Mouse (Mus musculus) left cerebral cortex, postnatal 4 days (tissue): ENCODE data around the gene Hmces. TPM values are rescaled to one million over a fixed set of nuclear protein-coding genes. Genes with fewer than 3 reads are reported as not detected.

Source experiments
- DNase-seq: peaks from one replicate; pipeline ENCODE4 v3.0.0-alpha.2; 2022
- intact Hi-C: fragments of 180-260 bp; cut with DNase I; formaldehyde crosslinking; loops from one replicate; pipeline ENCODE4 v1.15.1; 2025
- total RNA-seq, 2 experiments: library from RNA; stranded (reverse); gene quantifications; 2 replicates each; pipeline ENCODE4 v1.2.3; 2021

Hmces gene
- 10 to 100 TPM; 37.3 to 39.7 TPM for total RNA-seq

DNA sequence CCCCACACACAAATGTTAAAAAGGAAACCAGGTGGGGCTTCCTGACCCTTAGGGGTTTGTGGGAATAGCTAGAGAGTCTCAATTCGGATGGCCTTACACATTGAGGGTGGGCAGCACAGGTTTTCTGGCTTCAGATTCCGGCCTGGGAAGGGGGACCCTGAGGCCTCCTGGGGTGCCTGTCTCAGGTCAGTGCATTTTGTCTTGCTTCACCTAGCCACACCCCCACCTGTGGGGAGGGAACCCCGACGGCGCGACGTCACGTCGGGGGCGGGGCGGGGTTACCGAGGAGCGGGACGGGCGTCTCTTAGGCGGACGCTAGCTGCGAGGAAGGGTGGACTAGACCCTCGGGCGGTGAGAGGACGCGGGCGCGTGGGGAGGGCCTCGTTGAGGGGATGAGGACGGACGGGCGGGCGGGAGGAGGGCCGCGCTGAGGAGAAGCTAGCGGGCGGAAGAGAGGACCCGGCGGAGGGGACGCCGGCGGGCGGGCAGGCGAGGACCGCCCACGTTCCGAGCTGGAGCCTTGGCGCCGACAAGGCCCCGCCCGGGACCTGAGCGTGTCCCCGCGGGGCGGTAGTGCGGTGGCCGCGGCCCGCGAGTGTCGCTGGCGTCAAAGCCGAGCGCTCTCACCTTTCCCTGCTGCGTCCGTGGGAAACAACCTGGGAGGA lies at the start of gene Hmces:
TSS of gene Hmces (plus strand) at position 275 of the 665 bp plus-strand sequence.
- intact Hi-C loops: loop anchor here (5.0 kb wide), 2 partner anchors 69 to 84 kb away; partner anchors contain the start of gene H1fx
- DNase-seq: peak; percentile 64

DNA sequence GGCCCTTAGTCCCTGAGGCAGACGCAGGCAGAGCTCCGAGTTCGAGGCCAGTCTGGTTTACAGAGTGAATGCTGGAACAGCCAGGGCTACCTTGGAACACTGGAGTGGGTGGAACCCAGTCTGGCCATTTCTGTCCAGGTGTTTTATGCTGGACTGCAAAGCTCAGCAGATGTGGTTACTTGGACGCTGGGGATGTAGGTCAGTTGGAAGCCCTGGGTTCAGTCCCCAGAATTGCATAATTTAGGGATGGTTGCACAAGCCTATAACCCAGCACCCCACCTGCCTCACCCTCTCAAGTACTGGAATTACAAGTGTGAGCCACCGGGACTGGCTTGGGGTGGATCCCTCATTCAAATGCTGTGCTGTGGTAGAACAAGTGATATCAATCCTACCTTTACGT lies 47.5 kb upstream of the Hmces start:
- intact Hi-C loops: no loop called here
- no peak for DNase-seq

DNA sequence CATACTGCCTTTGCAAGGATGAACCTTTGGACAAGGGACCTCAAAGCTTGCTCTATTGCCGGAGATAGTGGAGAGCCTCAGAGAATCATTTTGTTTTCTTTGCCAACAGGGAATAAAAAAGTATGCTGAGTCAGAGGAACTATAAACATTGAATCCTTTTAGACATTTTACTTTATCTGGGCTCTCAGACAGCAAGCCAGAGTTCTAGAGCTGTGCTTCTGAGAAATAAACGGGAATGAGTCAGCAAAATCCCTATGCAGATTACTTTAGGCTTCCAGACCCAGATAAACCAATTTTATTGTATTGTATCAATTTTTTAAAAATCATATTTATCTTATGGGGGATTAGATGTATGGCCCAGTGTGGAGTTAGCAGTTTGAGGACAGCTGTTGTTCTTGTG lies 46.5 kb upstream of the Hmces start:
- DNase-seq: no peak
- intact Hi-C loops: no loop called here

DNA sequence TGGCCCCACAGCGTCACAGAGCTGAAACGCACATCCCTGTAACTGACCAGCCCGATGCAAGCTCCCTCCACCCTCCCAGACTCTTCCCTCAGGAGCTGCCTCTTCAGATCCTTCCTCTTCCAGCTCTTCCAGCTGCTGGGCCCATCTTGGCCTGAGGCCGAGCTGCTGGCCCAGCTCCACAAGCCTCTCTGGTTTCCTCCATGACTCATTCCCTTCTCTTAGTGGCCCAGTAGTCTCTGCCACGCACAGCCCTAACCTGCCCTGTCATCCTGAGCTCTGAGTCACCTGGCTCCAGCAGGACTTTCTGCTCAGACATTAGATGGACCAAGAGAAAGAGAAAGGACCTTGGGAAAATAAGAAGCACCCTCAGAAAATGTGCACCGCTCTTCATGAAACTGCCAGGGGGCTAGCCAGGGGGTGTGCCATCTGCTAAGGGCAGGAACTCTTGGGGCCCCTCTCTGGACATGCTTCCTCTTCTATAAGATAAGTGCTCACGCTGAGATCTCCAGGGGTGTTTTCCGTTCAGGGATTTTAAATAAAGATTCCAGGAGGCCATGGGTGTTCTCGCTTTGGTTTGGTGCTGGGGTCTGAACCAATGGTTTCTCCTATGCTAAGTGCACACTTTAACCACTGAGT lies 44.7 kb upstream of the Hmces start:
- peak; percentile 51 for DNase-seq
- intact Hi-C loops: no loop called here

DNA sequence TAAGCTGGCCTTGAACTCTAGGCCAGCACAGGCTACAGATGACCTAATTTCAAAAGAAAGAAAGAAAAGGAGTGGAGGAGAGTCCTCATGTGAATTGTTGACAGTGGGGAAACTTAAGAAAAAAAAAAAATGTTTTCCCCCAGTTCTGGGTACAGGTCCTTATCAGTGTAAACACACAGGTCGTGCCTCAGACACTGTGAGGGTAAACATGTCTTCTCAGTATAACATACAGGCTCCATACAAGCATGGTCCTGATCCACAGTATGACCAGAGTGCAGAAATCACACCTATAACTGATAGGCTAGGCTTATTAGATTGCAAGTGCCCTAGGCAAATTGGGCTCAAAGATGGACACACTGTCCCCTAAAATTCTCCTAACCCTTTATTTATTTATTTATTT lies 43.3 kb upstream of the Hmces start:
- DNase-seq: no peak
- intact Hi-C loops: no loop called here

DNA sequence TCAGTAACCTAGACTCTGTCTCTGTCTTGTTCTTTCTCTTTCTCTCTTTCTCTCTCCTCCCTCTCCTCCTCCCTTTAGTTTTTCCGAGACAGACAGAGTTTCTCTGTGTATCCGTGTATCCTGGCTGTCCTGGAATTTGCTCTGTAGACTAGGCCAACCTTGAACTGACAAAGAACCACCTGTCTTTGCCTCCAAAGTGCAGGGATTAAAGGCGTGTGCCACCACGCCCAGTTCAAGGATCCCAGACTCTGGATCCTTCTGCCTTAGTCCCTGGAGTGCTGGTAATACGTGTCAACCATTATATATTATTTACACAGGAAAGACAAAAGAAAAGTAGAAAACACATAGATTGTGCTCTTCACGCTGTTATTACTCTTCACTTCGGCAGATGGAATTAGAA lies 42.5 kb upstream of the Hmces start:
- intact Hi-C loops: no loop called here

DNA sequence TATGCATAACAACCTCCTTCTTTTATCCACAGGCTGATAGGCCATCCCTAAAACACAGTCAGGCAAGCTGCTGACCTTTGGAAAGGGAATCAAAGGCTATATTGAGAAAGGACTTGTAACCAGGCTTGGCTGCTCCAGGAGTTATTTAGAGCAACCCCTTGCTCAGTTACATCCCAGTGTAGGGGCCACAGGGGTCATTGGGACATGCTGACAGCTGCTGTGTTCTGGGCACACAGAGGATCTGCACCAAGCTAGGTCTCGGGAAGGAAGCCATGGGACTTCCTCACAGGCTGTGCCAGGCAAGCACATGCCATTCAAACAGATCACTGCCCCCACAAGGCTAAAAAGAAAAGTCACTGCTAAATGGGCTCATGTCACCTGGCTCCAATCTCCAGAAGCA lies 40.6 kb upstream of the Hmces start:
- intact Hi-C loops: no loop called here
- DNase-seq: no peak

More for the DNA sequence above, 42.5 kb upstream of the Hmces start:
- DNase-seq: no peak

DNA sequence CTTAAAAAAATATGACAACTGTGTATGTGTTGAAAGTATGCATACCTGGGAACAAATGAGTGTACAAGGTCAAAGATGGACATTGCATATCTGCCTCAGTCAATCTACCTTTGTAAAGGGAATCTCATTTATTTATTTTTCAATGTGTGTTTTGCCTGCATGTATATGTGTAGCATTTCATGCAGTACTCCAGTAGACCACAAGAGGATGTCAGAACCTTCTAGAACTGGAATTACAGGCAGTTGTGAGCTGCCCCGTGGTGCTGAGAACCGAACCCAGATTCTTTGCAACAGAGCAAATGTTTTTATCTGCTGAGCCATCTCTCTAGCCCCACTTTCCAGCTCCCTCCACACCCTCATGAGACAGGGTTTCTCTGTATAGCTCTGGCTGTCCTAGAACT lies 39.8 kb upstream of the Hmces start:
- DNase-seq: no peak
- intact Hi-C loops: no loop called here

DNA sequence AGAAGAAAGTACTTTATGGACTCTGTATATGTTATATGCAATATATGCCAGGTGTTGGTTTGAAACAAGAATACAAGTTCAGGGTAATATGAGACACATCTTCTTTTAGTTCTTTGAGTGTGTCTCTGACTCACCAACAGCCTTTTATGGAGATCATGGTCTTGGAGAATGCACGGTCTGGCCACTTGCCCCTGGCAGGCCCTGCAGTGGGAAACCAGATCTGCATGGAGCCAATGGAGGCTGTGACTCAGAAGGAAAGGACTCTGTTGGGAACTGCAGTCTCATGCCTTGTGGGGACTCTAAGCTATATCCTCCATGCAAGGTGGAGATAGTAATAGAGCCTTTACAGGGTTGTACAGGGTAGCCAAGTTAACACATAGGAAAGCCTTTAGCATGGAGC lies 38.7 kb upstream of the Hmces start:
- no peak for DNase-seq
- intact Hi-C loops: no loop called here

DNA sequence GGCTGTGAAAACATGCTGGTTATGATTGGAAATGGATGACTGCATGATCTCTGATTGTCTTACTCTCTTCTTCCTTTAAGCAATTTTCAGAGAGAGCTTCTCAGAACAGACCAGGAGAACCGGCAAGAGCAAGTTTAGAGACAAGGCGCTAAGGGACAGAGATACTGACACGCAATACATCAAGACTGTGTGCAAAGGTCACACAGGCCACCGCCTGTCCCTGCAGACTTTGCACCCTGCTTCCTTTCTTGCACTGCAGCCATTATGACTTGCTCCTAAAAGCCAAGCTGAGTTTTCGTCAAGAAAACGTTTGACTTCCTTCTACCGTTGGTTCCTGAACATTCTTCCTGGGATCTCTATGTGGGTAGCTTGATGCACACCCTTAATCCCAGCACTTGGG lies 38.2 kb upstream of the Hmces start:
- DNase-seq: no peak
- intact Hi-C loops: no loop called here

DNA sequence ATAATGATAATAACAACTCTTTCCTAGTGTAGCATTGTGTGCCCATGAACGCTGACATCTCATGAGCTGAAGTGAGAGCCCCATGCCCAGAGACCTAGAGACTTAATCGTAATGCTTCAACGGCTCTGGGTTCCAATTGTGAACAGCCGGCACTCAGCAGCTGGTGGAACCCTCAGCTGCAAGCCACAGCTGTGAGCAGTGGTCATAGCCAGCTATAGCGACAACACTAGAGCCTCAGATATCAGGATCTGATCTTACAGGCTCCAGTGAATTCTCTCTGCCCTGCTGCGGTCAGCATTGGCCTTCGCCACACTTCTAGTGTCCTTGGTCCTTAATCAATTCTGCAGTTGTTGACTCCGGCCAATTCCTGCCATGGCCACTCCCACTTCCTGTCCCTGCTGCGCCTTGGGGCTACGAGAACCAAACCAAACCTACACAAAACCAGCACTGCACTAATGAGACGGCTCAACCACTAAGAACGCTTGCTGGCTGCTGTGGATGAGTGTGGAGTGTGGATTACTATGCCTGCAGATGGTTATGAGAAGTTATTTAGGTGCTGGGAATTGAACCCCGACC lies 37.6 kb upstream of the Hmces start:
- intact Hi-C loops: no loop called here
- no peak for DNase-seq

DNA sequence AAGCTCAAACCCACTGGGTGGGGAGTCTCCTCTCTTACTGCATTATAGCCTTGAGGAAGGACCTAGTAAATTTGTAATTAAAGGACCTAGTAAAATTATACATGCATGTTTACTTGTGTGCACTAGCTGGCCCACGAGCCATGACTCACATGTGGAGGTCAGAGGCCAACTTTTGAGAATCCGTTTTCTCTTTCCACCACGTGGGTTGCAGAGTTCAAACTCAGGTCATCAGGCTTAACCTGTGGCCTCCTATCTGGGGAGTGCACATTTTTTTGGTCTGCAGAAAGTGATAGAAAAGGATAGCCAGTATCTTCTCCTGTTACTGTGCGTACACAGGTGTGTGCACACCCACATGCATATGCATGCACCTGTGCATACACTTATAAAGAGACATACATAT lies 34.7 kb upstream of the Hmces start:
- DNase-seq: no peak
- intact Hi-C loops: no loop called here

DNA sequence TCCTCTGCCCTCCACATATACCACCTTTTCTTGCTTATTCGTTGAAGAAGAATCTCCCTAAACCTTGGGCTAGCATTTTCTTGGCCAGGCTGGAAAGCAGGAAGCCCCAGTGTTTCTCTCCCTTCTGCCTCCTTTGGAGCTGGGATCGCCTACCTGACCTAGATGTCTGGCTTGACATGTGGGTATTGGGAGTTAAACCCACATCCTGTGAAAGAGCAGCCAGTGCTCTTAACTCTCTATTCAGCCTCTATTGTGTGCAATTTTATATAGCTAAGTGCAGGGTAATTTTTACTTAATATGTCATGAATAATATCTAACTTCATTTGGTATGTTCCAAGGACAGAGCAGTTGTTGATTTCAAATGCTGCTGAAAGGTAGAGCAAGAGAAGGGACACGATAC lies 34.1 kb upstream of the Hmces start:
- DNase-seq: no peak
- intact Hi-C loops: no loop called here

DNA sequence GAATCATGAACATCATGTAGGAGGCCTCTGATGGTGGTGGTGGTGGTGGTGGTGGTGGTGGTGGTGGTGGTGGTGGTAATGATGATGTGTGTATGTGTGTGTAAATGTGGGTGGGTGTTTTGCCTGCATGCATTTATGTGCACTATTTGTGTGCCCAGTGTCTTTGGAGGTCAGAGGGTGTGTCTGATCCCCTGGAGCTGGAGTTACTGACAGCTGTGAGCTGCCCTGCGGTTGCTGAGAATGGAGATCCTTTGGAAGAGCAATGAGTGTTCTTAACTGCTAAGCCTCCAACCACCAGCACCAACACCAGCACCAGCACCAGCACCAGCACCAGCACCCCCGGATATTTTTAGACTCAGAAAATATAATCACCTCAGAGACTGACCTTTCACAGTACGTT lies 31.5 kb upstream of the Hmces start:
- intact Hi-C loops: no loop called here
- no peak for DNase-seq

DNA sequence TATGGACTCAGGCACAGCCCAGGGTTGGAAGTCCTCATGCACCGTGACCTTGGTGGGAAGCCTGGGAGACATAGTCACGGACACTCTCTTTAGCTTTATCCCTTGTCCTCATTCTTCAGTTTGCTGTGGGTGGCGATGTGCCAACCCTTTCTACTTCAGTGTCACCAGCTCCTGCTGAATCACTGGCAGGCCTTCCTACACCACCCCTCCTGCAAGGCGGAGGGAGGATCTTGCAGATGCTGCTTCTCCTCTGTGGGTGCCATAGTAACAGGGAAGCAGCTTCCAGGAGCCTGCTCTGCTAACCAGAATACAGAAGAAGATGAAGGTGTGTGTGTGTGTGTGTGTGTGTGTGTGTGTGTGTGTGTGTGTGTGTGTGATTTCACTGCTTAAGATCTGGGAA lies 30.9 kb upstream of the Hmces start:
- intact Hi-C loops: no loop called here

DNA sequence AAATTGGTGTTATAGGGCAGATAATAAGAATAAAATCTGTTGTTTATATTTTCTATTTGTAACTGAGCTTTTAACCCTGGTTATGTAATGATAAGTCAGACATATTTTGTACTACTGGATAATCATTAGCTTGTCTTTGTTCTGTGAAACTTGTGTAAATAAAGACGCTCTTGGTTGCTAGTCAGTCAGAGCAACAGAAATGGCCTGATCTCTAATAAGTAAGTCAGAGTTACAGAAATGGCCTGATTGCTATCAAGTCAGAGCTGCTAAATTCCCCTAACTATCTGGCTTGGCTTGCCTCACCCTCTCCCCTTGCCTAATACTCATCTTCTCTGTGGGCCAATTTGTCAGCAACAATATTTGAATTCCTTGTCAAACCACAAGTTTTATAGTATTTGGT lies 27.0 kb upstream of the Hmces start:
- intact Hi-C loops: no loop called here
- no peak for DNase-seq

More for the DNA sequence above, 30.9 kb upstream of the Hmces start:
- DNase-seq: peak; percentile 63

DNA sequence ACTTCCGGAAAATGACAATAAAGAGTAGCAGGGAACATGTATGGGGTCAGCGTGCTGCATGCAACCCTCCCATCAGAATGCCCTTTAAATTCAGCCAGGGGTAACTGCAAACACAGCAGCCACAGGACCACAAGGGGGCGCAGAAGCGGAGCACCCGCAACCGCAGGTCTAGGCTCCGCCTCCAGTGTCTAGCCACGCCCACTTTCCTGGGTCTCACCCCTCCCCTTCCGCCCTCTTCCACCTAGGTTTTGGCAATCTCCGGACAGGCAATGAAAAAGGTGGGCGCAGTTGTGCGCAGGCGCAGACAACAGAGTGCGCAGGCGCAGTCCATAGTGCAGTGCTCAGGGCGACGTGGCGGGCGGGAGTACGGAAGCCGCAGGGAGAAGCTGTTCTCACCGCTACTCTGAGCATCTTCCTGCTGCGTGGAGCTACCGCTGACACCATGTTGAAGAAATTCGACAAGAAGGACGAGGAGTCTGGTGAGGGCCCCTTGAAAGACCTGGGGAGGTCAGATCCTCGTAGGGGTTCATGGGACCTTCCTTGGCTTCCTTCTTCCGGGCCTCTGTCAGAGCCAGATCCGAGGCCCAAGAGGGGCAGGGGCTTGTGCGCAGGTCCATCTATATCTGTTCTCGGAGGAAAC lies 26.0 kb upstream of the Hmces start, which contains the start of gene Copg1:
TSS of gene Copg1 (plus strand) at position 221 of the 640 bp plus-strand sequence.
- intact Hi-C loops: no loop called here
- peak; percentile 100 for DNase-seq

DNA sequence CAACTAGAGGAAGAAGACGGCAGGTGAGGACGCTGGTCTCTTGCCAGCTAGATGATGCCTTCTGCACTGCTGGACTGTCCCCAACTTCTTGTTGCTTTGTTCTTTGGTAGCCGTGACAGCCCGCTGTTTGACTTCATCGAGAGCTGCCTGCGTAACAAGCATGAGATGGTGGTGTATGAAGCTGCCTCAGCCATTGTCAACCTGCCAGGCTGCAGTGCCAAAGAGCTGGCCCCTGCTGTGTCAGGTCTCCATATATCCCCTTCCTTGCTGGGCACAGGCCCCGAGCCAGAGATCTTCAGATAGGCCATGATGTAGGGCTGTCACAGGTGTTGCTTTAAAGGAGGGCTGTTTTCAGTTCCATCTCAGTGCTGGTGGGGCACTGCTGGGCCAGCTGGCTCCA lies 19.8 kb upstream of the Hmces start:
- intact Hi-C loops: no loop called here
- peak; percentile 77 for DNase-seq

DNA sequence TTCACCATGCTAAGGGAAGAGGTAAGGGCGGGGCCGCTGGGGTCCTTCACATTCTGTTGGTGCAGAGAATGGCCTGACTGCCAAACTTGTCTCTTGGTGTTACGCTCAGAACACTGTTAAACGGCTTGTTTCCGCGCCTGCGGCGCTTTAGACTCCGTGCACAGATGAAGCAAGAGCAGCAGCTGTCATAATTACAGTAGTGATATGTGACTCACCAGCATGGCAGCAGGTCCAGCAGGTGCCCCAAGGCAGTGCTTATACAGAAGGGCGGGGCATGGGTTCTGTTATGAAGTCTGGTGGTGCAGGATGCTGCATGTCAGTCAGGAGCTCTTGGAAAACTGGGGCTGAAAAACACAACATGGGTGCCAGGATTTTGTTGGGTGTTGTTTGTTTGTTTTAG lies 15.7 kb upstream of the Hmces start:
- intact Hi-C loops: no loop called here
- no peak for DNase-seq

DNA sequence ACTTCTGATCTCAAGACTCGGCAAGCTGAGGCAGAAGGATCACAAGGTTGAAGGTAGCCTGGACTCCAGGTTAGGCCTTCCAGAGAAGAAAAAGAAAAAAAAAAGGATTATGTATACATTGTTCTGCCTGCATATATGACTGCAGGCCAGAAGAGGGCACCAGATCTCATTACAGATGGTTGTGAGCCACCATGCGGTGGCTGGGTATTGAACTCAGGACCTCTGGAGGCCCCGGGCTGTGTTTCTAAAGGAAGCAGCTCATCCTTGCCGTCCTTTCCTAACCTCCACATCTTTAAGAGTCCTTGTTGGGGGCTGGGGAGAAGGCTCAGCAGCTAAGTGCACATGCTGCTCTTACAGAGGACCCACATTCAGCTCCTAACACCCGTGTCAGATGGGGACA lies 7.1 kb upstream of the Hmces start:
- intact Hi-C loops: no loop called here
- no peak for DNase-seq

DNA sequence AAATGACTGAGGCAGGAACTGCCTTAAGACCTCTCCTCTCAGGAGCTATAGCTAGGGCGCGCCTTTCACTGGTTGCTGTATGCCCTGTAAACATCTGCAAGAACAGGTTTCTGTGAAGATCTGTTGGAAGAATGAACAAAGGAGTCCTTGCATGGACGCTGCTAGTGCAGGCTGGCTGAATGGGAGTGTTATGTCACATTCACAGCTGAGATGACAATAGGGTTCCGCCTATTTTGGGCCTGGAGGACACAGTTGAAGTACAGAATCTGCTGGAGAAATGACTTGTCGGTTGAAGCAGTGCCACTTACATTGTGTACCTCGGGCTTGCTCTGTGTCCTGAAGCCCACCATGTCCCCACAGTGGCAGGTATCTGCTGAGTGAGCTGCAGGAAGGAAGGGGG lies 4.6 kb upstream of the Hmces start:
- intact Hi-C loops: no loop called here
- no peak for DNase-seq

DNA sequence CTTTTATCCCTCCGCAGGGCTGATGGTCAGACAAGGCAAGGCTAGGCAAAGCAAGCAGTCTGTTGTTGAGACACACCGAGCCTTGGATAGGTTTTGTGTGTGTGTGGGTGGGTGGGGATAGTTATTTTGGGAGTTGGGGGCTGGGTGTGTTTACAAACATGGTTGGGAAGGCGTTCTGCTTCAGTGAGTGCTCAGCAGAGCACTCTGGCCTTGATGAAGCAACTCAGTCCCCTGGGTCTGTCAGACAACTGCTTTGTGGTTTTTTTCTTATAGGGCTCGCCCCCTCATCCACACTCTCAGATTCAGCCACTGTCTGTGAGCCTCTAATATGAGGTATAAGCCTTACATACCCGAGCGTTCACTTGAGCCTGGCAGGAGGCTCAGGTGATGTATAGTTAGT lies 2.2 kb upstream of the Hmces start:
- intact Hi-C loops: loop anchor here (5.0 kb wide), 2 partner anchors 71 to 86 kb away; partner anchors contain the start of gene H1fx
- no peak for DNase-seq
